Mouse (Mus musculus): ENCODE measurements at regions not wholly inside any gene's neighbourhood (a gene's known extent, or its start where the extent isn't known, plus 50 kb on each side); places are given as distances from the start of the nearest gene placed in this dataset.

DNA sequence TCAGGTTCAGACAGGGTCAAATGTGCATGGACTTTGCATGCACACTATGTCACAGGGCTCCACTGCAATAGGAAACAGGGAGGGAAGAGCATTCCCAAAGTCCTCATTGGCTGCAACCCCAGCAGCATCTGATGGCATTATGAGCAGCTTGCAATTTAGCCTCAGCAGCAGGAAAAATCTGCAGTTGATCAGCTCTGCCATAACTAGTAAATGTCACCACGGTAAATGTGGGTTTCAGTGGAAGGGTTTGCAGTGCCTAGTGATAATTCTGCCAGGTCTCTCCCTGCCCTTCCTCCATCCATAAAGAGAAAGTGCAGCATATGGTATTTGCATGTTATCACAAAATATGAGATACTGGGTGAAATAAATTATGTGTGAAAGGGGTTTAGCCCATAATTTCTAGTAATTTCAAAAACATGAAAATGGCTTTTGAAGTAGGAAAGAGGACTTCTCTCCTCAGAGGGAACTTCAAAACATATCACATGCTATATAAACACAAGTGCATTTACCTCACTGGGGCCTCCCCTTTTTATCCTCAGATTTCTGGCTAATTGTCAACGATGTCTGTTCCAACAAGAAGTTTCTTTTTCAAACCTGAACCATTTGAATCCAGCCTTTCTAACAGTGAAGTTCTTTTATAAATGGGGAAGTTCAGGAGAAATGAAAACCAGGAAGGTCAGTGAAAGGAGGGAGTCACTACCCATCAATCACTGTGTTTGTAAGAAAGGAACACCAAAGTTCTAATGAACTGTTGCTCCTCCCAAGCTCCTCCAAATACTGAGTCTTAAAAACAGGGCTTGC lies 303.5 kb downstream of the Meis1 start:
- DNase-seq, result no peak

DNA sequence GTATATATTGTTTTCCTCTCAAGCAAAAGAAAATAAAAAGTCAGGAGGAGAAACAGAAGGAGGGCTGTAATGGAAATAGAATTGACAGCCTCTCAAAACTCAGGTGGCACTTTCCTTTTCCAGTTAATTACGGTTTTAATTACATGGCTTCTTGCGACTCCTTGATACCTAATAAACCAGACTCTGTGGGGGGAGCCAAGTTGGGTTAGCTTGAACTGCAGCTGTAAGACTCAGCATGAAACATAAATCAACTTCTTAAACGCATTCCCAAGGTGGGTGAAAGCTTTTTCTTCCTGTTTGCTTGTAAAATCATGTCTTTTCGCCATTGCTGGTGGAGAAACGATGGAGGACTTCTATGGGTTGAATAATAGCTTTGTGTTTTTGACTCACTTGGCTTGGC lies 304.4 kb downstream of the Meis1 start:
- no peak for DNase-seq

DNA sequence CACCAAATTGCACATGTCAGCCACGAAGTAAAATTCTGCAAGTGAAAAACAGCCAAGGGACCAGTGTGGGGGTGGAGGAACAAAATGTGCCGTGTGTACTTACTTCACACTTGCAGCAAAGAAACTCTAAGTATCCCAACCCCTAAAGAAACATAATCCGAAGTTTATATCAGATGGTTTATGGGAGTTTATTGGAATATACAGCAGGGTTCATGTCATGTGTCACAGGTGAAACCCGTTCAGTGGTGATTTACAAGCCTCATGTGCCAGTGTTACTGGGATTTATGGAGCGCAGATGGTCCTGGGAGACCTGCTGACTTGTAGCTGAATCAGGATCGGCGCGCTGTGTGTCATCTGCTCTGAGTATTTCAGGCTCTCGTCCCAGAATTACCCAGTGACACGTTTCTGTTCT lies 306.1 kb downstream of the Meis1 start:
- no peak for DNase-seq

DNA sequence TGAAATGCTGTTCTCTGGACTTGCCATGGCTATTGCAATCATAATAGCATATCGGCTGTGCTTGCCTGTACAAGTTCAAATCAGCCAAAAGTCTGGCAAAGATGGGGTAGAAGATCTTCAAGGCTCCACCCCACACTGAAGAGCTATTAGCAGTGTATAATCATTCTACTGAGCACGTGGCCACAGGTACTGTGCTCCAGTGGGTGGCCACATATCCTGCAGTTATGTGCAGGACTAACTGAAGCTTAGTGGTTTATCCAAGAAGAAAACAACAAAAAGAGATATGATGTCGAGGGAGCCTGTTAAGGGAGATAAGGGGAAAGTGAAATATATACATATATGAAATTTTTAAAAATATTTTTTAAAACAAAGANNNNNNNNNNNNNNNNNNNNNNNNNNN lies 309.2 kb downstream of the Meis1 start:
- no peak for DNase-seq

DNA sequence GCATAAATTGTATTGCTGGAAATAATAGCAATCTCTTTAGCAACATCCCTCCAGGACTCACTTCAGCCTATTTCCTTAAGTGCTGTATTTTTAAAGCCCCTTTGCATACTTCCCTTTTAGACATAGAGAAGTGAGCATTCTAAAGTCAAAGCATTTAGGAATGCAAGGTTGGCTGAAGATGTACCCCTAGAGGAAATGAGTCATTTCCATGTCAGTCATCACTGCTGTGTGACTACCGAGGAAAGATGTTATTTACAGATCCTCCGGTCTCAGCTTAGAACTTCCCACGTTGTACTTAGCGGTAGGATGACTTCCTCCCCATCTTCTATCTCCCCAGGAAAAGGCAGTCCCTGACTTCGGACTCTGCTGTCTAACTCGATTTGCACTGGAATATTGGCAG lies 337.2 kb downstream of the Meis1 start:
- no peak for DNase-seq

DNA sequence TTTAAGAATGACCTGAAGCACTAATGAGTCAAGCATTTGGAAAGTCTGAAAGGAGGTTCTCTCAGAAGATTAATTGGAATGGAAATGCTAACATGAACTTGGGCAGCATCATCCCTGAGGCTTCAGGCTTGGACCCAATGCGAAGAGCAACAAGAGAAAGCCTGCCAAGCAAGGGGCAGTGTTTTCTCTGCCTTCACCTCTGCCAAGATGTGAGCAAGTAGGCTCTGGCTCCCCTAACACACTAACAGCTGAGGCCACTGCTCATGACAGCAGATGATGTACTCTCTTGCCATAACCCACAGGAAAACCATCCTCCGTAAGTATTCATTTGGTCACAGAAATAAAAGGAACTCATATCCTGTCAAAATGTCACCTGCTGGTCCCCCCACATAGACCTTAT lies 341.9 kb downstream of the Meis1 start:
- DNase-seq, result no peak

DNA sequence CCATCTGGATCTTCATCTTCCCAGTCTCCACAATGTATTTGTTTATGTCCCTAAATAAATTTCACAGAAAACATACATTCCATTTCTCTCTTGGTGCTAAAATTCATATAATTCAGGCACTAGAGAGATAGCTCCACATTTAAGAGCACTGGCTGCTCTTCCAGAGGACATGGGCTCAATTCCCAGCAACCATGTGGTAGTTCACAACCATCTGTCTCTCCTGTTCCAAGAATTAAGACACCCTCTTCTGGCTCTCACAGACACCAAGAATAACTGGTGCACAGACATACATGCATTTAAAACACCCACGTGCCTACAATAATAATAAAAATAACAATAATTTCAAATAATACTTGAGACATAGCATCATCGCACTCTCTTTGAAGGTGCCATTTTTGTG lies 347.8 kb downstream of the Meis1 start:
- no peak for DNase-seq

DNA sequence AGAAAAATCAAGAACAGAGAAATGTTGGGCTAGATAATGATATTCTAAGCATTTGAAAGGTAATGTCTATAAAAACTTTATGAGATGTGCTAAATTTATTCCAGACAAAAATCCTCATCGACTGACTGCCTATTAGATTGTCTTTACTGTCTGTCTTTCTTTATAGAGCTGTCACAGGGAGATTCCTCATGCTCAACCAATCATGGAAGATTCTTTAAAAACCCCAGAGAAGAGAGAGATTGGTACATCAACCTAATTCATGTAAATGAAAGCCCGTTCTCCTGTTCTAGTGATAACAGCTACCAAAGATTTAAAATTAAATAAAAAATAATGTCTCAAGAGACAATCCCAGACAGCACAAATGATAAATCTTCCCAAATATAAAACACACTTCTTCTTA lies 349.5 kb downstream of the Meis1 start:
- DNase-seq, result no peak

DNA sequence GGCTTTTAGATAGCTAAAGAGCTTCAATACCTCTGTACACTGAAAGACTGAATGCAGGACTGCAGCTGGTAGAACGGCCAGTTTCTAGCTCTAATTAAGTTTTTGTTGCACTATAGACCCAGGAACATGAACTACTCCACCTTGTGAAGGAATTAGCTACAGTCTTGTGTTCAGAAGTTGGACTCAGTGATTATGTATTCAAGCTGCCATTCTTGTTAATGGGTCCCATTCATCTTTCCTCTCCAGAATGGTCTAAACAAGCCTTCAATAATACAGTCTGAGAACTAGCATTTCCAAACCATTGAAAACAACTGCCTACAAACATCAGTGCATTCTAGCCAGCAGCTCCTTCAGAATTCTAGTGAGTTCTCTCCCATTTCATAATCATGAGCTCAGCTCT lies 362.4 kb downstream of the Meis1 start:
- no peak for DNase-seq

DNA sequence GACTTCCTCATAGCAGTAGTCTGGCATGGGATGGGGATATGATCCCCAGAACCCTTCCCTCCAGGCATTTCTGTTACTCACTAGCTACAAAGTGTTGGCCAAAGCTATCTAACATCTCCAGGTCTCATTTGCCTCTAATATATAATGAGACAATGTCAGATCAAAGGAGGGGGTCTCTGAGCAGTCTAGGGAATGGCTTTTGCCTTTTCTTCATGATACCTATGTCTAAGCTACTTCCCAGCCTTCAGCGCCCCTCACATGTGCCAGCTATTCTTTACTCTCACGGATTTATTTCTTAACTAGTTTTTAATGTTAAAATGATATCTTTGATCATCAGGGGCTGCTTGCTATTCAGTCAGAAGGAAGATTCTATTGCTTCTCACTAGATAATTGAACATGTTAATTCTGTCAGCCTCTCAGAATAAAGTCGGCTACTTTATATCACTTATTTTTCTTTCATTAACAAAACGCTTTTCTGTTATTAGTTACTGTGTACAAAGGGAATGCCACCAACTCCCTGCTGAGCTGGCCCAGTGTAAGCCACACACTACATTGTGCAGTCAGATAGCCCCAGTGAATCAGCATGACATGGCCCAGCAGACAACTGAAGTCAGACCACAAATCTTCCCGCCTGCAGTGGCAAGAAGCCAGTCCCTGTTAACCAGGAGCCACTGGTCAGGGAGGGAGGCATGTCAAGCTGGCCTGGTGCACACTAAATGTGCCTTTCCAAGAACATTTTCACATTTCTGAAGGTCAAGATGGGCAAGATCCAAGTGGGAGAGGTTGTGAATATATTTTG lies 386.6 kb downstream of the Meis1 start:
- no peak for DNase-seq

DNA sequence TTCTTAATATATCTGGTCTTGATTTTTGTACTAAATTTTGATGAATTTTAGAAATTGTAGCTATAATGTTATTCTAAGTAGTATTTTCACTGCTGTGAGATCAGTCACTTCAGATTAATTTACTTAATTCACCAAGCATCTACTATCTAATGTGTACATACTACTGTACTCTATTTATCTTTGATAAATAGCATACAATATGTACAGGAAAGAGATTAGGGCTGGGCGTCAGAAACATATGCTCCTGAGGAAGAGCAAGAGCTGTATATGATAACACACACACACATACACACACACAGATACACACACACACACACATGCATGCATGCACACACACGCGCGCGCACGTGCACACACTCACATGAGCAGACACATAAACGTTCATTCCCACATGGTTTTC lies 387.2 kb downstream of the Meis1 start:
- DNase-seq, result no peak

DNA sequence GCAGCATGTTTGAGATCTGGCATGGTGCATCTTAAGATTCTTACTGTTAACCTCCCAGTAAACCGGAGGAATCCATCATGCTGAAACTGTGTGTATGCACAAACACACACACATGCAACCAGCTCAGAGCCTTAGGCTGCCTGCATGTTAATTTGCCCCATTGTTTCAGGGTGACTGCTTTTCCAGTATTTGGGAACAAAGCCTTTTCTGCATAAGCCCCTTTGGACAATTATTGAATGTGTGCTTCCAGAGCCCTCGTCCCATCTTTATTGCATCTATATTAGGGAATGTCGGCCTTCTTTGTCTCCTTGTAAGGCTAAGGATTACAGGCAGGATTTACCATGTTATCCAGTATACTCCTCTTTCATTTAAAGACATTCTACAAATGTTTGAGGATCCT lies 397.0 kb downstream of the Meis1 start:
- no peak for DNase-seq

DNA sequence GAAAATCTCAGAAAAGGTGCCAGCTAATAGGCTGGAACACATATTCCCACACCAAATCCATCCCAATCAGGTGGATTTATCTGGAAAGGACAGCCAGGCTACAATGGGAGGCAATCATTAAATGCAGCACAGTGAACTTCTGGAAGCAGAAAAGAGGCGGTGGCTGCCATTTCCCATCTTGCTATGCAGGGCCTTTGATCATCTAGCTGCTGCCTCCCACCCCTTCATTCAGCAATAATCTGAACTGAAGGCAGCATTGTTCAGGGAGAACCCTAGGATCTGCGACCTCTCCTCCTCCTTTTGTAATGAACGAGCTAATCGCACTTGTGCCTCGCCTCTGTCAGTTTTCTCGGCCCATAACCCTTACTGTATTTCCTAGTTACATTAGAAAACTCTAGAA lies 413.9 kb downstream of the Meis1 start:
- no peak for DNase-seq

DNA sequence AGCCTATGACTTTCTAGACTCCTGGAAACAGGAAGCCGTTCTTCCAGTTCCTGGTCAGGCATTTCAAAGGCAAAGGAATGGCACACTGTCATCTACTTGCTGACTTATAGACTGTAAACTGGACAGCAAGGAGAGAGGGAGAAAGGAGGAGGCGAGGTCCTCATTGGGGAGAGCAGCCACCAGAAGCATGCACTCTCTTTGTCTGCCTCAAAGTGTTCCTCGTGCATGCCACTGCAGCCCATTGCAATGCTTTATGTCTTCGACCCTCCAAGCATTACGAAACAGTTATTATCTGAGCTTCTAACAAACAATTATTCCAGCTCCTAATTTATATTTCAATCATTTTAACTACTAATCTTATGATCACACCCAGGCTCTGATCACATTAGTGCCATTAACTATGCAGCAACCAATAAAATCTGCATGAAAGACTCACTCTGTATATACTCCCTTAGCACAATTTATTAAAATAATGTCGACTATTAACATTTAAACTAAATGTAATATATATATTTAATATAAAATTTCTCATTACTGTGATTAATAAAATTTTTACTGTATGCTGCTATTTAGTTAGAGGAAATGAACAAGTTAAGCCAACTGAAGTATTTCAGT lies 417.1 kb downstream of the Meis1 start:
- no peak for DNase-seq

DNA sequence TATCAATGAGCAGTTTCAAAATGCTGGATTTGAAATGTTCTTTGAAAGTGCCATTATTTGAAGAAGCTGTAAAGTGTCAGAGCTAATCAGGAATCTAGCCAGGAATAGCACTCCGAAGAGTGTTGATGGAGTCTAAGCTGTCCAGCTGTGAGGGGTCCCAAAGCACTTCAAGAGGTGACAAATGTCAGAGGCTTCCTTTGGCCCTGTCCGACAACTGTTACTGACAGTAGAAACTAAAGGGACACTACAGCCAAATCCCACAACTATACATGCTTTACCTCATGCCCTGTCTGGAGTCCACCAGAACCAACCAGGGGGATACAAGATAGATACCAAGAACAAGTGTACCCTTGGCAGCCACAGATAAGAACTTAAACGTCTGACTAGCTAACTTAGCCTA lies 420.4 kb downstream of the Meis1 start:
- no peak for DNase-seq

DNA sequence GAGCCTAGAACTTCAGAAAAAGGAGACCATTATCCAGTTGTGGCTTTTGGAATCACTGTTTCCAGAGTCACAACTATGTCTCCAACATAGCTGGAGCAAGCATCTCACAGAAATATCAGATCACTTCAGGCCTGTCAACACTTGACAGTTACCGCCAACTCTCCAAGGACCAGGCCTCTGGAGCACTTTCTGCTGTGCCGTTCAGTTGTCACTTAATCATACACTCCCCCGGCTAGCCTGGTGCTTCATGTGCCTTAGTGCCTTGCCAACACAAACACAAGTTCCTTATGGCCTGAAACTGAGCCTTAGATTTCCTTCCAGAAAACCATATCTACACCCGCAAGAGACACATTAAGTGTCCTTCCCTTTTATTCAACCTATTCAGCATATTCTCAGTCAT lies 421.8 kb downstream of the Meis1 start:
- DNase-seq, result no peak

DNA sequence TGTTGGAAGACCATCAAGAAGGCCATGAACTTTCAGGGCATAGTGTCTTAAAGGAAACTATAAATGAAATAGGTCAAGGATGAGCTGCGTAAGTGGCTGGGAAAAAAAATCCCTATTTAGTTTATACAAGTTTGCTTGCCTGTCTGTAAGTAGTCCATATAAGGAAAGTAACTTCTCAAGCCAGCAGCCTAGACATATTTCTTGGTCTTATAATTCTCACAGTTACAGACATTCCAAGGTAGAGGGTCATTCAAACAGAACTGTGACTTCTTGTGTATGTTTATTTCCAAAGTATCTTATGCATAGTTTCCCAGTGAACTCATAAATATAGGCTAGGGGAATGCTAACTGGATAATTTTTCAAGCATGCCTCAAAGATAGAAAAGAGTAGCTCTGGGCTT lies 428.3 kb downstream of the Meis1 start:
- DNase-seq, result no peak

DNA sequence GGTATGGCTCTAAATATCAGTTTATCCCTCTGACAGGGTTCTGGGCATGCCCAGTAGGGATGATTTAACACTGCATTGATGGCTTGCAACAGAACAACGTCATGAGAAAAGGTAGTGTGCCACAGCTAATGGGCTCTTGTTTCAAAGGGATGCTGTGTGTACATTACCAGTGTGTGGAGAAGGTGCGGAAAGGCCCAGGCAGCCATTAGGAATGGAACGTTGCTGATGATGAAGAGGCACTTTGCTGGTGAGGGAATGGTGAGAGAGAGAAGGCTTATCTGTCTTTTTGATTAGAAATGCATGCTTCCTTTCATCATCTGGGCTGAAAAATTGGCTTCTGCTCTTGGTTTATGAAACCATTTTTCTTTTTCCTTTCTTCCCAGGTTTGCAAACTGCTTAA lies 432.3 kb downstream of the Meis1 start:
- no peak for DNase-seq

DNA sequence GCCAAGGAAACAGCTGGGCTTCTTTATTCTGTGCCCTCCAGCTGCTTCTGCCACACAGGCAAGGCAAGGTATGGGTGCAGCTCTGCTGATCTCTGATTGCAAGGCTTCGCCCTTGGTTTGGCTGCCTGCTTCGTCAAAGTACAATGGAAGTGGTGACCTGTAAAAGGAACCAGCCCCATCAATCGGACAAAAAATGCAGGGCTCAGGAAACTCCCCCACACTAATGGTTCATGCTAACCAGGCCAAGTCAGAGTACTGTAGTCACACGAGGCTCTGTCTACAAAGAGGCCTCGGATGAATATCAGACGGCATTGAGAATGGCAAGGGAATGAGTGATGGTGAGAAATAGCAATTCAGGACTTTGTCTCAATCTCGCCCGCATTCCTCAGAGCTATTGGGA lies 433.8 kb downstream of the Meis1 start:
- no peak for DNase-seq

DNA sequence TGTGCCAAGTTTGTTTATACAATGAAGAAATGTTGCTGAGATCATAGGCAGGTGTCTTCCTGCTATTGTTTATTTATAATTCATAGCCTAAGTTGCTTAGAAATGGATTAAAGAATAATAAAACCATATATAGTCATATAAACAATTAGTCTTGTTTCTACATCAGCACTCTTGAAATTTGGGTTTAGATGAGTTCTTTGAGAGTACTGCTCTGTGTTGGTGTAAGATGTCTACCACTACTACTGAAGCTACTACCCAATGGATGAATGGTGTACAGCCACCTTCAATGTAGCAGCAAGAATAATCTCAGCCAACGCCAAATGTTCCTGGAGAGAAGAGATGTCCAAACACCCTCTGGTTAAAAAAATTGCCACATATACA lies 436.0 kb downstream of the Meis1 start:
- DNase-seq, result no peak

DNA sequence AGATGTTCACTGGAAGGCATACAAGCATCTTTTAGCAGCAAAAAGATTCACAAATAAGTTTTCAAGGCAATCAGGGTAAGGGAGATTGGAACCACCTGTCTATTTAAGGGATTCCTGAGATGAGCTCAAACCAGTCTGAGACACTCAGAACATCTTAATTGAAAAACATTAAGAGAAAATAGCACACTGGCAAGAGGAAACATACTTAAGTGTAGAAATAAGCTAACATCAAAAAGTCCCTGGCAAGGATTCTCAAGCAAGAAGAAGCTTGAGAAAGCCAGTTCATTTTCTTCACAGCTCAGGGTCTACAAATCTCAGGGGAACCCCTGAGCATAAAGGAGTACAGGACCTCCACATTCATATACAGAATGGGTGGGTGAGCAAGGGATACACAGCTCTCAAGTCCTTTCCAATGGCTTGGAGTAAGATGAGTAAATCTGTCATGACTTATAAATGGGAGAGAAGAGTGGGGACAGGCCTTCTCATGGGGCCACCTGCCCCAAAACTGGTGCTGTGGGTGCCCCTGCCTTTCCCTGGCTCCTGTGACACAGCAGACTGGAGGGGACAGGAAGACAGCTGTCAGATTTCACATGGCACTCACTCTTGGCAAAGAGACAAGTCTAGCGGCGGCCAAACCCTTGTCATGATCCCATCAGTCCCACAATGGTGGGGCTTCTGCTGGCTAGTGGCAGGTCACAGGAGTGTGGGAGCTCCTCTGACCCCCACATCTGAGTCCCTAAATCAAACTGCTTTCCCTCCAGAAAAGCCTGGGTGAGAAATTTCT lies 436.6 kb downstream of the Meis1 start:
- peak; percentile 16 for DNase-seq

DNA sequence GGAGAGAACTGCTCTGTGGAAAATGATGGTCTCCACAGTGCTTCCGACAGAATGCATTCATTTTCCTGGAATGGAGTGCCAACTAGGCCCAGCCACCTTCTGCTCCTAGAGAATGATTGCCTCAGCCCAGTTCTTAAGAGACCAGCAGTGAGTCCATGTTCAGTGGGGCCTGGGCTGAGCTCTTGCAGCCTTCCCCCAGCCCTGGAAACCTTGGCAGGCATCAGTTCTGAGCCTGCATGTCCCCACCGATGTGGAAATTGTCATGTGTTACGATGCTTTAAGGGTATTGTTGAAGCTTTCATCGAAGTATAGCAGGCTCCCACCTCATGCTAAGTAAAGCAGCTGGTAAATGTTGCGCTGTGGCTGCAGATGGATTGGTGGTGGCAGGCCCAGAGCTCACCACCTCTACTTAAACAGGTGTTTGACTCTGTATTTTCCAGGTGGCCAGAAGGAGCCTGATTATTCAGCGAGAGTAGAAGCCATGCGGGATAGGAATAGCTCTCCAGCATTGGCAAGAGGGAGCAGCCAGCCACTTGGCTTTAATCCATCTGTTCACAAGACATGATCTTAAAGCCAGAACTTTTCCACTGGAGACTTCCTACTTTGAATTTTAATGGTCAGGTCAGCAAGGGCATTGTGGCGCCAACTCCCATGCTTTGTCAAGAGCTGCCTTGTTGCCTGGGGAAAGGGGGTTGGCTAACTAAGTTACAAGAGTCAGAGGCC lies 437.5 kb downstream of the Meis1 start:
- peak; percentile 40 for DNase-seq

Data from kidney, adult 11 months (tissue).